Mouse (Mus musculus): Measurements from ENCODE around the gene Ptpn13.

The Ptpn13 gene

GRCm38 (mm10) chr5:103424678-103425319, at the start of gene Ptpn13:
Gene Ptpn13 (plus strand): TSS chr5:103425192.
- peak; percentile 78 to 84 for DNase-seq

- no peak for DNase-seq
Observed at GRCm38 (mm10) chr5:103375226-103375625, 49.8 kb upstream of the Ptpn13 start.

DNA sequence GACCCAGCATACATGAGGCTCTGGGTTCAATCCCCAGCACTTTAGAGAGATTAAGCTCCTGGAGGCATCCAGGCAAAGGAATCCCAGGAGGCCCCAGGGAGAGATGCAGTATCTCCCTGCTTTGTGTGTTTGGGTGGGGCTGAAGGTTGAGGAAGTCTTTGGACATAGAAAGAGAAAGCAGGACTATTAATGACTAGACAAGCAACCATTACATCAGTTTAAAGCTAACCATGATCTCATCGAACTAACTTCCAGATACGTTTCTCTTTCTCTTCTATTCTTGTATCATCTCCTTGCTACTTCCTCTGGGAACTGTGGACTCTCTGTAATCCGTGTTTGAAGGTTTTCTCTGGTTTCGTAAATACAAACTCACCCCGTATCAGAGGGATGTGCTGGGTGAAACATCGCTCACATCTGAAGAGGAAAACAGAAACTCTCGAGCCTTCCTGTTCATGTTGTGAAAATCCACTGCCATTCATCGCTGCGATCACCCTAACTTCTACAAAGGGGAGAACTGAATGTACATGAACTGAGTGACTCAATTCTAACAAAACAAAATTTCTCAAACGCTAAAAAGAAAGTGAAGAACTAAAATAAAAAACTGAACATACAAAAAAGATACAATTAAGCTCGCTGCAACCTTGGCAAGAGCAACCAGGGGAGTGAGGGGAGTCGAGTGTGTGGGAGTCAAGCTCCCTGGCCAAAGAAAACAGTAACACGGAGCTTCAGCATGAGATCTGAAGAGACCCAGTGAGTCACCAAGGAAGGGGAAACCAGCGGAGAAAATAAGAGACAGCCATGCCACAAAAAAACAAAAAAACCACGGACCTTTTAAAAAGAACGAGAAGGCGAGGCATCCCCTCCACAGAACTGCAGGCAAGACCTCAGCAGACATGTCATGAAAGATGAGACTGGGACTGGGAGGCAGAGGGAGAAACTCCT, 48.4 kb upstream of the Ptpn13 start:
- no peak for DNase-seq

- DNase-seq: no peak
Observed at GRCm38 (mm10) chr5:103377493-103378130, 47.4 kb upstream of the Ptpn13 start.

GRCm38 (mm10) chr5:103380785-103381527, 44.0 kb upstream of the Ptpn13 start:
- no peak for DNase-seq

GRCm38 (mm10) chr5:103382951-103383350, 42.0 kb upstream of the Ptpn13 start:
- DNase-seq: no peak

DNA sequence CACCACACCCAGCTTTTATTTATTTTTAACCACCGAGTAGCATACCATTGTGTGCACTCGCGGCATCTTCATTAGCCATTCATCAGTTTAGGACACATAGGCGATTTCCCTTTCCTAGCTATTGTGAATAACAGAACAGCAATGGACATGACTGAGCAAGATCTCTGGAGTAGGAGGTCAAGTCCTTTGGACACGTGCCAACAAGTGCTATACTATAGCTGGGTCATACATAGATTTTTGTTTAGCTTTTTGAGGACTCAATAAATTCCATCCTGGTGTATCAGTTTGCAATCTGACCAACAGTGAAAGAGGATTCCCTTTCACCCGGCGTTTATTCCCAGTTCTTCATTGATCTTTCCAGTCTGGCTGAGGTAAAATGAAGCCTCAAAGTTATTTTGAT, 41.0 kb upstream of the Ptpn13 start:
- no peak for DNase-seq

GRCm38 (mm10) chr5:103387540-103388026, 37.4 kb upstream of the Ptpn13 start:
- no peak for DNase-seq

GRCm38 (mm10) chr5:103389415-103389814, 35.6 kb upstream of the Ptpn13 start:
- DNase-seq: no peak

DNA sequence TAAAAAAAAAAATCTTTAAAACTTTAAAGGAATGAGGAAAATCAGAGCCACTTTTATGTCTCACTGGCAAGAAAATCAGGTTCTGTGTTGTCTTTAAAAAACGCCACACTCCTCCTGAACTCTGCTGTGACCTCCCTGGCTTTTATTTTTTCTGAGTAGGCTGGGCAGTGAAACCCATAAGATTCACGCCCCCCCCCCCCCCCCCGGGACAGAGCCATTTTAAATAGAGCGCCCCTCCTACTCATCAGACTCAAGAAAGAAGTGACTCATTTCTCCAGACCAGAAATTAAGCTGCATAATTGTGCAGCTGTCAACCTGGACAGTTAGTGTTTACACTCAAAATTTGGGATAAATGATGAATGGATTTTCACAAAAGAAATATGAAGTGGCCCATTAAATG, 31.8 kb upstream of the Ptpn13 start:
- DNase-seq: no peak

- DNase-seq: no peak
Observed at GRCm38 (mm10) chr5:103393752-103394151, 31.2 kb upstream of the Ptpn13 start.

DNA sequence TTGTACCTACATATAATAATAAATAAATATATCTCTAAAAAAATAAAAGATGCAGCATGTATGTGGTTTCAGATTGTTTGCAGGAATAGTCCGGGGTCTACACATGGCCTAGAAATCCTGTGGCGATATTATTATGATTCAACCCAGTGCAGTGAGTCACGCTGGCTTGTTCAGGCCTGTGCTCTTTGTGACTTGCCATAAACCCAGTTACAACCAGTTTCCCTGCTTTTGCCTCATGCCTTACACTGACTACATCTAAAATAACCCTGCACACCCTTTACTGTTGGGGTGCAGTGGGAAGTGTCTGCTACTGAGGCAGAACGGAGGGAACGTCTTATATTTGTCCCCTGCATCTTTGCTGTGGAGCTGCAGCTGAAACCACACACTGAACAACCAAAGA, 29.3 kb upstream of the Ptpn13 start:
- DNase-seq: no peak

- DNase-seq: no peak
Observed at GRCm38 (mm10) chr5:103397429-103397828, 27.6 kb upstream of the Ptpn13 start.

DNA sequence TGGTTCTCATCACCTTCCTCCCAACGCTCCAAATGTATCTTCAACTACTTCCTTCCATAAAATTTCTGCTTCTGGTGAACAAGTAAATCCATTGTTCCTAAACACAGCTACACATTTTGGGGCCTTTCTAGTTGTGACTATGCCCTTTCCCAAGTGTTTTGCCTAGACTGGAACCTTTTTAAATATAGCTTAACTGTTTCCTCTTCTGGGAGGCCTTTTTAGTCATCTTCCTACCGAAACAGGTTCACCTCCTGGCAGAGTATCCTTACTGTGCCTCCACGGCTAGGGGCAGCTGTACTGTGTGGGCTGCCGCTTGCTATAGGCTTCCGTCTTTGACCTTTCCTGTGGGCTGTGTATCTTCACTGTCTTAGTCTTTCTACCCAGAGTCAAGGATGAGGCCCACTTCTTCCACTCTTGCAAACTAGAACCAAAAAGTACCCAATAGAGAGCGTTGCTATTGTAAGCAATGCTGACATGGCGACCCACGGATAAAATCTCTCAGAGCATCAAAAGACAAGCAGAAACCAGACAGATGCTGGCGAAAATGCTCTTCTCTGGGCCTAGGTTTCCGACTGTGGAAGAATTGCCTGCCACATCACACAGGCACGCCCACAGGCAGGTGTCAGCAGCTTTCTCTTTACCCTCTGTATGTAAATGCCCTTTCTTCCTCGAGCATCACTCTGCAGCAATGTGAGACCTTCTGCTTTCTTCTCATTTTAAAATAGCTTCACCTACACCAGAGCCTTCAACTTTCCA, 20.6 kb upstream of the Ptpn13 start:
- no peak for DNase-seq

GRCm38 (mm10) chr5:103405921-103406320, 19.1 kb upstream of the Ptpn13 start:
- no peak for DNase-seq

GRCm38 (mm10) chr5:103412020-103412747, 12.8 kb upstream of the Ptpn13 start:
- no peak for DNase-seq

DNA sequence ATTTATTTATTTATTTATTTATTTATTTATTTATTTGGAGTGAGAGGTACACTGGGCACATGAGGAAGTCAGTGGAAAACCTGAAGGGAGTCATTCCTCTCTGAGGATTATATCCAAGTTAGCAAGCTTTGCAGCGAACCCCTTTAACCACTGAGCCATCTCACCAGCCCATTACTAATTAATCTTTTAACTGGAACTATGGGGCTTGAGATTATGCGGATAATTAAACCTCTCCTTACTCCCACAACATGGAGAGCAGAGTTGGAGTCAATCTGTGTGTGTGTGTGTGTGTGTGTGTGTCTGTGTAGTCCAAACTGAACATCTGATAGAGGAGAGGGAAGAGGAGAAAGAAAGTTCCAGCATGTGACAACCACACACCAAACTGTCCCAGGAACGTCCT, 10.4 kb upstream of the Ptpn13 start:
- no peak for DNase-seq

GRCm38 (mm10) chr5:103418009-103418408, 7.0 kb upstream of the Ptpn13 start:
- no peak for DNase-seq

GRCm38 (mm10) chr5:103418886-103419285, 6.1 kb upstream of the Ptpn13 start:
- DNase-seq: no peak

GRCm38 (mm10) chr5:103420568-103420967, 4.4 kb upstream of the Ptpn13 start:
- DNase-seq: no peak

GRCm38 (mm10) chr5:103422609-103423008, 2.4 kb upstream of the Ptpn13 start:
- DNase-seq: no peak

Data from cerebellum, adult 18-20 months (tissue).